Mouse (Mus musculus): Measurements from ENCODE around the gene Bsg. TPM values are rescaled to one million over a fixed set of nuclear protein-coding genes. Genes with fewer than 3 reads are reported as not detected.
A peak's percentile ranks its signal among the peaks of the same experiment; 100 is the strongest.

Bsg gene
- 842 and 871 TPM in 2 replicates for polyA plus RNA-seq (2014; fragmentation: Nextera tagmentation; extraction: Ambion mirVana)

DNA sequence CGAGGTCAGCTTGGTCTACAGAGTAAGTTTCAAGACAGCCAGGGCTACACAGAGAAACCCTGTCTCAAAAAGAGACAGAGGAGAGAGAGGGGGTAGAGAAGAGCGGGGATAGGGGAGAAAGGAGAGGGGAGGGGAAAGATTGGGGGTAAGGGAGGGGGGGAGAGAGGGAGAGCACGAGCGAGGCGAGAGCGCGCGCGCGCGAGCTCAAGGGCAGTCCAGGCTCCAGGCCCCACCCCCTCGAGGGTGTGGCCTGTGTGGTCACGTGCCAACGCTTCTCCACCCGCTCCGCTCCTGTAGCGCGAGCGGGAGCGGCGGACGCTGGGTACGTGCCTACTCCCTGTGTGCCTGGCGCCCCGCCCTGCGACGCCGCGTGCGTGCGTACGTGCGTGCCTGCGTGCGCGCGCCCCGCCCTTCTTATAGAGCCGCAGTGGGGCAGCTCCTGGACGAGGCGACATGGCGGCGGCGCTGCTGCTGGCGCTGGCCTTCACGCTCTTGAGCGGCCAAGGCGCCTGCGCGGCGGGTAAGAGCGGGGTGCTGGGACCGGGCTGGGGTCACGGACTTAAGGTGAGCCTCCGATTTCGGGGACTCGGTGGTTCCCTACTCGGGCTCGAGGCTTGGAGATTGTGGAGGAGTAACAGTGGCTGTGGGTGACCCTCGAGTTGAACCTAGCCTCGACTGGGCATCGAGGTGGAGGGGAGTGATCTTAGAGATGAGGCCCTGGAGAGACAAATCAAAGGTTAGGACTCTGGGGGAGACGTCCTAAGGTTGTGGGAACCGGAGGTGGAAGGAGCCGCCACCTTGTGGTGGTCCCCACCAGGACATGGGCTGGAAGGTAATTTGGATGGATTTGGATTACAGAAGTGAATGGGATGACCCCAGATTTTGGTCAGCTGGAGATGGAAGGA is at the start of gene Bsg:
Gene Bsg, plus strand, starts transcription at position 427 of the 905 bp plus-strand sequence.
- Histone ChIP-seq H3K27me3 (ENCODE audit: insufficient read depth, low read length) (no peaks in the 10 kb centered on the region), H3K4me2 (peak within 1 kb of the TSS; percentile 77), H3K9me3 (ENCODE audit: low read depth, low read length) (no peaks in the 10 kb centered on the region), H3K9ac (peak within 1 kb of the TSS; percentile 94), H3K4me3 (ENCODE audit: low read depth, low read length) (peak within 1 kb of the TSS; percentile 81), H3K36me3 (ENCODE audit: insufficient read depth) (peaks cover 32% of the 10 kb centered on the region), H3K27ac (ENCODE audit: low read depth) (peak within 1 kb of the TSS; percentile 88), H3K4me1 (ENCODE audit: insufficient read depth) (peaks cover 9% of the 10 kb centered on the region)
- ATAC-seq (ENCODE audit: insufficient read depth), result peak; percentile 95
- peak; percentile 100 for DNase-seq
- WGBS, result under 1% methylated on average over 65 of the region's 65 CpGs
- TF ChIP-seq CTCF (IDR thresholded peaks at IDR 0.05; ENCODE audit: low read depth), result peak; percentile 74

- no peak overlapping the region for H3K4me3 ChIP-seq (ENCODE audit: low read depth, low read length)
- no peak overlapping the region for H3K4me2 ChIP-seq
- H3K9me3 ChIP-seq (ENCODE audit: low read depth, low read length), result no peaks in the 10 kb centered on the region
- ATAC-seq (ENCODE audit: insufficient read depth) (no peak), DNase-seq (no peak)
- 41% methylated on average over 1 of the region's 1 CpGs for WGBS
- H3K4me1 ChIP-seq (ENCODE audit: insufficient read depth), result no peaks in the 10 kb centered on the region
- no peak for TF ChIP-seq CTCF (IDR thresholded peaks at IDR 0.05; ENCODE audit: low read depth)
- H3K27me3 ChIP-seq (ENCODE audit: insufficient read depth, low read length), result no peaks in the 10 kb centered on the region
- no peaks in the 10 kb centered on the region for H3K36me3 ChIP-seq (ENCODE audit: insufficient read depth)
- no peak overlapping the region for H3K9ac ChIP-seq
- no peak overlapping the region for H3K27ac ChIP-seq (ENCODE audit: low read depth)
Measured at GRCm38 (mm10) chr10:79654946-79655395, 49.3 kb upstream of the Bsg start.

- 13% methylated on average over 4 of the region's 4 CpGs for WGBS
- no peak; the same call in 1 of the 2 replicates for ATAC-seq (ENCODE audit: insufficient read depth)
Measured at GRCm38 (mm10) chr10:79658829-79659228, 45.5 kb upstream of the Bsg start.

DNA sequence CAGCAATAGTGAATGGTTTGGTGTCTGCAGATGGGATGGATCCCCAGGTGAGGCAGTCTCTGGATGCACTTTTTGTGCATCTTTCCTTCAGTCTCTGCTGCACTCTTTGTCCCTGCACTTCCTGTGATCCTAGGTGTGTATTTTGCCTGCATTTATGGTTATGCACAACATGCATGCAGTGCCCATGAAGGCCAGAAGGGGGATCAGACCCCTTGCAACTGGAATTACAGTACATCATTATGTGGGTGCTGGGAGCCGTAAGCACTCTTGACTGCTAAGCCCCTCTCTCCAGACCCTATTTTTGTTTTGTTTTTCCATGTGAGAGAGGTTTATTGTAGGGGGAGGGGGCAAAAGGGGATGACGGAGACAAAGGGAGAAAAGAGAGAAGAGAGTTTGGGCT is 44.0 kb upstream of the Bsg start:
- H3K4me2 ChIP-seq, result no peak overlapping the region
- no peaks in the 10 kb centered on the region for H3K27me3 ChIP-seq (ENCODE audit: insufficient read depth, low read length)
- TF ChIP-seq CTCF (IDR thresholded peaks at IDR 0.05; ENCODE audit: low read depth), result peak; percentile 65
- DNase-seq (no peak), ATAC-seq (ENCODE audit: insufficient read depth) (no peak)
- no peak overlapping the region for H3K4me3 ChIP-seq (ENCODE audit: low read depth, low read length)
- no peaks in the 10 kb centered on the region for H3K36me3 ChIP-seq (ENCODE audit: insufficient read depth)
- no peak overlapping the region for H3K9ac ChIP-seq
- no peaks in the 10 kb centered on the region for H3K4me1 ChIP-seq (ENCODE audit: insufficient read depth)
- WGBS, result 73% methylated on average over 2 of the region's 2 CpGs
- no peaks in the 10 kb centered on the region for H3K9me3 ChIP-seq (ENCODE audit: low read depth, low read length)
- H3K27ac ChIP-seq (ENCODE audit: low read depth), result no peak overlapping the region

More at GRCm38 (mm10) chr10:79658829-79659228, 45.5 kb upstream of the Bsg start:
- Histone ChIP-seq H3K4me1 (ENCODE audit: insufficient read depth) (no peaks in the 10 kb centered on the region), H3K36me3 (ENCODE audit: insufficient read depth) (no peaks in the 10 kb centered on the region), H3K9me3 (ENCODE audit: low read depth, low read length) (no peaks in the 10 kb centered on the region), H3K9ac (no peak overlapping the region; the same call in 1 of the 2 replicates), H3K4me3 (ENCODE audit: low read depth, low read length) (no peak overlapping the region), H3K27ac (ENCODE audit: low read depth) (no peak overlapping the region), H3K4me2 (no peak overlapping the region), H3K27me3 (ENCODE audit: insufficient read depth, low read length) (no peaks in the 10 kb centered on the region)
- peak; percentile 44 for DNase-seq
- TF ChIP-seq CTCF (IDR thresholded peaks at IDR 0.05; ENCODE audit: low read depth), result peak; percentile 56

DNA sequence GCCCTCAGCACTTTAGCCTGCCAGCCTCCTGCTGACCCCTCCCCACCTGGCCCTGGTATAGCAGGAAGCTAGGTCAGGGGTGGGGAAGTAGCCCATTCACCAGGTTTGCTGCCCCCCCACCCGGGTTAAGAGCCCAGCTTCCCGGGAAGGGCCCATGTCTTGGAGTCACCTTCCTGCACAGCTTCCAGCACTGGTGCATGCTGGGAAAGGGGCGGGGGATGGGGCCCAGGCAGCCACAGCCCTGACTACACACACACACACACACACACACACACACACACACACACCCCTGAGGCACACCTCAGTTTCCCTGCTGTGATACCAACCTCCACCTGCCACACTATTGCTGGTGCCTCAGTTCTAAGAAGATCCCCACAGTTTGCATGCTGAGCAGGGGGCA is 42.4 kb upstream of the Bsg start:
- no peak for DNase-seq
- no peaks in the 10 kb centered on the region for H3K27me3 ChIP-seq (ENCODE audit: insufficient read depth, low read length)
- H3K36me3 ChIP-seq (ENCODE audit: insufficient read depth), result no peaks in the 10 kb centered on the region
- H3K27ac ChIP-seq (ENCODE audit: low read depth), result no peak overlapping the region
- no peak for TF ChIP-seq CTCF (IDR thresholded peaks at IDR 0.05; ENCODE audit: low read depth)
- no peak for ATAC-seq (ENCODE audit: insufficient read depth)
- H3K4me1 ChIP-seq (ENCODE audit: insufficient read depth), result no peaks in the 10 kb centered on the region
- no peak overlapping the region for H3K9ac ChIP-seq
- 39% methylated on average over 3 of the region's 3 CpGs for WGBS
- no peaks in the 10 kb centered on the region for H3K9me3 ChIP-seq (ENCODE audit: low read depth, low read length)
- no peak overlapping the region for H3K4me2 ChIP-seq
- H3K4me3 ChIP-seq (ENCODE audit: low read depth, low read length), result no peak overlapping the region

GRCm38 (mm10) chr10:79664131-79664665 is 40.1 kb upstream of the Bsg start, which contains the start of gene Madcam1:
TSS of gene Madcam1 (plus strand) at chr10:79664559.
- no peaks in the 10 kb centered on the region for H3K27me3 ChIP-seq (ENCODE audit: insufficient read depth, low read length)
- 8% methylated on average over 13 of the region's 13 CpGs for WGBS

GRCm38 (mm10) chr10:79665051-79665450 is 39.2 kb upstream of the Bsg start:
- Histone ChIP-seq H3K27me3 (ENCODE audit: insufficient read depth, low read length) (no peaks in the 10 kb centered on the region), H3K36me3 (ENCODE audit: insufficient read depth) (no peaks in the 10 kb centered on the region), H3K9me3 (ENCODE audit: low read depth, low read length) (no peaks in the 10 kb centered on the region), H3K4me3 (ENCODE audit: low read depth, low read length) (no peak overlapping the region), H3K4me1 (ENCODE audit: insufficient read depth) (peaks cover under 1% of the 10 kb centered on the region), H3K27ac (ENCODE audit: low read depth) (no peak overlapping the region), H3K9ac (no peak overlapping the region), H3K4me2 (no peak overlapping the region)
- ATAC-seq (ENCODE audit: insufficient read depth) (no peak), DNase-seq (no peak)
- 86% methylated on average over 8 of the region's 8 CpGs for WGBS
- no peak for TF ChIP-seq CTCF (IDR thresholded peaks at IDR 0.05; ENCODE audit: low read depth)

More at GRCm38 (mm10) chr10:79664131-79664665, 40.1 kb upstream of the Bsg start, which contains the start of gene Madcam1:
- ATAC-seq (ENCODE audit: insufficient read depth), result no peak
- TF ChIP-seq CTCF (IDR thresholded peaks at IDR 0.05; ENCODE audit: low read depth), result peak; percentile 94
- no peak within 1 kb of the TSS for H3K4me3 ChIP-seq (ENCODE audit: low read depth, low read length)
- no peaks in the 10 kb centered on the region for H3K9me3 ChIP-seq (ENCODE audit: low read depth, low read length)
- H3K4me1 ChIP-seq (ENCODE audit: insufficient read depth), result no peaks in the 10 kb centered on the region
- DNase-seq, result peak; percentile 80
- H3K9ac ChIP-seq, result no peak within 1 kb of the TSS
- no peak within 1 kb of the TSS for H3K4me2 ChIP-seq
- H3K27ac ChIP-seq (ENCODE audit: low read depth), result no peak within 1 kb of the TSS
- H3K36me3 ChIP-seq (ENCODE audit: insufficient read depth), result no peaks in the 10 kb centered on the region
